Mouse (Mus musculus) midbrain, embryonic 16.5 days (tissue): ENCODE data around the gene Upf3b. TPM values are rescaled to one million over a fixed set of nuclear protein-coding genes. Genes with fewer than 3 reads are reported as not detected.
"Not testable (repeated sequence)": the region's sequence is repeated elsewhere in the genome, so short reads cannot be mapped to it uniquely, and the experiment has no call there.

Experiments used
- ATAC-seq: fragments of 200-750 bp; cut with Nextera tagmentation; 2 replicates; pipeline ENCODE4 v1.8.0; 2017; ENCODE audit warnings: moderate TSS enrichment
- H3K27ac ChIP-seq: fragments of 300-500 bp; sonication (generic); 2 replicates; pipeline ENCODE4 v1.5.1; 2014; ENCODE audit warnings: mild to moderate bottlenecking, low read length, mixed read lengths
- H3K27me3 ChIP-seq: fragments of 300-500 bp; sonication (generic); 2 replicates; pipeline ENCODE4 v1.6.1; 2014; ENCODE audit warnings: low read depth, low read length, mixed read lengths; ENCODE audit not compliant: control insufficient read depth, insufficient read depth
- H3K36me3 ChIP-seq: fragments of 300-500 bp; sonication (generic); 2 replicates; pipeline ENCODE4 v1.6.1; 2014; ENCODE audit warnings: mild to moderate bottlenecking, low read length, moderate library complexity, mixed read lengths; ENCODE audit not compliant: control insufficient read depth, insufficient read depth
- H3K4me1 ChIP-seq: fragments of 300-500 bp; sonication (generic); 2 replicates; pipeline ENCODE4 v1.6.1; 2014; ENCODE audit warnings: mild to moderate bottlenecking, low read length, mixed read lengths; ENCODE audit not compliant: control insufficient read depth, insufficient read depth
- H3K4me2 ChIP-seq: fragments of 300-500 bp; sonication (generic); 2 replicates; pipeline ENCODE4 v1.6.1; 2014; ENCODE audit warnings: mild to moderate bottlenecking, low read length, mixed read lengths
- H3K4me3 ChIP-seq: fragments of 300-500 bp; sonication (generic); 2 replicates; pipeline ENCODE4 v1.5.1; 2014; ENCODE audit warnings: low read depth, mild to moderate bottlenecking, low read length, moderate library complexity, mixed read lengths
- H3K9ac ChIP-seq: fragments of 300-500 bp; sonication (generic); 2 replicates; pipeline ENCODE4 v1.6.1; 2014; ENCODE audit warnings: low read depth, low read length, mixed read lengths
- H3K9me3 ChIP-seq: fragments of 300-500 bp; sonication (generic); replicated peaks from 2 replicates; pipeline ENCODE4 v1.6.1; 2014; ENCODE audit warnings: mild to moderate bottlenecking, low read length, mixed read lengths; ENCODE audit not compliant: control insufficient read depth, poor library complexity, severe bottlenecking
- whole genome bisulfite sequencing: fragments of 180-500 bp; shearing (Covaris S2); extraction: QIAGEN DNeasy Blood & Tissue Kit; methylation state at CpG from one replicate; pipeline ENCODE4 v1.1.7; 2014; 5-methylcytosine and 5-hydroxymethylcytosine counted together
- polyA plus RNA-seq: library from polyadenylated mRNA; unstranded; fragments of >200 nt; fragmentation: Nextera tagmentation; extraction: Ambion mirVana; gene quantifications from 2 replicates; pipeline ENCODE4 v1.2.1, GENCODE M21; 2015

Upf3b gene
- polyA plus RNA-seq, 1 experiment from 2014 or later: 29.8 TPM

- Histone ChIP-seq H3K4me1 (peaks cover 10% of the 10 kb centered on the region), H3K9me3 (no peaks in the 10 kb centered on the region), H3K36me3 (no peaks in the 10 kb centered on the region), H3K4me2 (peak within 1 kb of the TSS; percentile 79), H3K4me3 (peak within 1 kb of the TSS; percentile 52), H3K9ac (peak within 1 kb of the TSS; percentile 66), H3K27ac (peak within 1 kb of the TSS; percentile 91), H3K27me3 (no peaks in the 10 kb centered on the region)
- ATAC-seq: peak; percentile 95
- 17% methylated on average over 38 of the region's 38 CpGs for WGBS
These were observed 25.0 kb downstream of the Upf3b start, which contains the start of gene Rpl39 for GRCm38 (mm10) chrX:37084927-37085660. Gene Rpl39, minus strand, starts transcription at chrX:37085402.

GRCm38 (mm10) chrX:37084318-37084926, 25.7 kb downstream of the Upf3b start:
- no peaks in the 10 kb centered on the region for H3K36me3 ChIP-seq
- peak overlapping the region; percentile 52 for H3K4me3 ChIP-seq
- H3K27ac ChIP-seq: peak overlapping the region; percentile 91
- WGBS: 18% methylated on average over 19 of the region's 19 CpGs
- no peaks in the 10 kb centered on the region for H3K9me3 ChIP-seq
- peak; percentile 46 for ATAC-seq
- peaks cover 10% of the 10 kb centered on the region for H3K4me1 ChIP-seq
- H3K4me2 ChIP-seq: peak overlapping the region; percentile 79
- H3K9ac ChIP-seq: peak overlapping the region; percentile 66
- no peaks in the 10 kb centered on the region for H3K27me3 ChIP-seq

- 54% methylated on average over 6 of the region's 6 CpGs for WGBS
- Histone ChIP-seq H3K9ac (no peak overlapping the region), H3K27ac (no peak overlapping the region), H3K27me3 (no peaks in the 10 kb centered on the region), H3K9me3 (no peaks in the 10 kb centered on the region), H3K4me3 (no peak overlapping the region), H3K36me3 (no peaks in the 10 kb centered on the region), H3K4me1 (peaks cover 10% of the 10 kb centered on the region), H3K4me2 (no peak overlapping the region)
- no peak for ATAC-seq
These were observed 28.9 kb downstream of the Upf3b start for GRCm38 (mm10) chrX:37081194-37081593.

DNA sequence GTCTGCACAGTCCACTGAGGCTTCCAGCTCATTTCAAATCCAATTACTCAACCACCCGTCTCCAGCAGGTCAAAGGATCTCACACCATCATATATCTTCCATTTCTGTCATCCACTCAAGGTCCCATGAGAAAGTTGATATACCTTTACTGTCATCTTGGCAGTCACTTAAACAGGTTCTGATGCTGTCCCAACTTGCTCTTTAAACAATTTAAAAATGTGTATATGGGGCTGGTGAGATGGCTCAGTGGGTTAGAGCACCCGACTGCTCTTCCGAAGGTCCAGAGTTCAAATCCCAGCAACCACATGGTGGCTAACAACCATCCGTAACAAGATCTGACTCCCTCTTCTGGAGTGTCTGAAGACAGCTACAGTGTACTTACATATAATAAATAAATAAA, 29.8 kb downstream of the Upf3b start:
- WGBS: 74% methylated on average over 3 of the region's 4 CpGs
- H3K4me3 ChIP-seq, H3K4me1 ChIP-seq, H3K9me3 ChIP-seq, H3K9ac ChIP-seq, H3K27me3 ChIP-seq, H3K36me3 ChIP-seq, H3K4me2 ChIP-seq, H3K27ac ChIP-seq, ATAC-seq: not testable (repeated sequence)

- Histone ChIP-seq H3K4me1 (no peaks in the 10 kb centered on the region), H3K9ac (no peak overlapping the region), H3K27me3 (no peaks in the 10 kb centered on the region), H3K4me3 (no peak overlapping the region), H3K36me3 (no peaks in the 10 kb centered on the region), H3K4me2 (no peak overlapping the region), H3K9me3 (no peaks in the 10 kb centered on the region), H3K27ac (no peak overlapping the region)
- ATAC-seq: no peak
- WGBS: 84% methylated on average over 8 of the region's 8 CpGs
These were observed 33.5 kb downstream of the Upf3b start for GRCm38 (mm10) chrX:37076651-37077050.

- Histone ChIP-seq H3K4me1 (no peaks in the 10 kb centered on the region), H3K27me3 (no peaks in the 10 kb centered on the region), H3K9me3 (no peaks in the 10 kb centered on the region), H3K9ac (no peak overlapping the region), H3K4me2 (no peak overlapping the region), H3K4me3 (no peak overlapping the region), H3K36me3 (no peaks in the 10 kb centered on the region), H3K27ac (no peak overlapping the region)
- WGBS: 42% methylated on average over 9 of the region's 9 CpGs
- peak; percentile 76 for ATAC-seq
These were observed 35.7 kb downstream of the Upf3b start for GRCm38 (mm10) chrX:37074262-37074892.

DNA sequence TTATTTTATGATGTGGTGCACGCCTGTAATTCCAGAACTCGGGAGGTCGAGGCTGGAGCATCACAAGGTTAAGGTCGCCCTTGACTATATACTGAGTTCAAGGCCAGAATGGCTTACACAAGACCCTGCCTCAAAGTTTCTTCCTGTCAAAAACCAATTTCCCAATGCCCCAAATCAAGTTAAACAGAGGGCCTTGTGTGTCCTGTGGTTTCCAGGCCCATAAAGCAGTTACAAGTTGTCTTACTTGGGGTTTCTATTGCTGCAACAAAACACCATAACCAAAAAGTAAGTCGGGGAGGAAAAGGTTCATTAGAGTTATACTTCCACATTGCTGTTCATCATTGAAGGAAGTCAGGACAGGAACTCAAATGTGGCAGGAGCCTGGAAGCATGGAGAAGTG, 41.4 kb downstream of the Upf3b start:
- ATAC-seq: no peak
- Histone ChIP-seq H3K4me2 (no peak overlapping the region), H3K27me3 (no peaks in the 10 kb centered on the region), H3K4me3 (no peak overlapping the region), H3K4me1 (no peaks in the 10 kb centered on the region), H3K36me3 (no peaks in the 10 kb centered on the region), H3K9ac (no peak overlapping the region), H3K27ac (no peak overlapping the region), H3K9me3 (no peaks in the 10 kb centered on the region)
- 90% methylated on average over 5 of the region's 5 CpGs for WGBS

DNA sequence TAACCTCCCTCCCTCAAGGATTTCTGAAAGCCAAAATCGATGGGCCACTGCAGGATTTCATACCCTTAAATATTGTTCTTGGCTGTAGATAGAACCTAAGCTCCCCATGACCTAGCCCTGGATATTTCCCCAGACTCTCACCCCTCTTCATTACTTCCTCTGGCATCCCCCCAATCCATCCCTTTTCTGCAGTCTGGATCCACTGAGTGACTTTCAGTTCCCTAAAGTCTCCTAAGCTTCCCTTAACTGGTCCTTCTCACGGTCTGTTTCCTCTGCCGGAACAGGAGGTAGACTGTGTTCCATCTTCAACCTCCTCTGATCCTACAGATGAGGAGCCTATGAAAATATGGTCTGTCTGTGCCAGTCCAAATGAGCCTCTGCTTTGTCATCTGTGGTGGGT, 42.8 kb downstream of the Upf3b start:
- no peak overlapping the region for H3K4me2 ChIP-seq
- ATAC-seq: no peak
- H3K9ac ChIP-seq: no peak overlapping the region
- no peaks in the 10 kb centered on the region for H3K9me3 ChIP-seq
- no peaks in the 10 kb centered on the region for H3K27me3 ChIP-seq
- no peaks in the 10 kb centered on the region for H3K36me3 ChIP-seq
- WGBS: 83% methylated on average over 3 of the region's 3 CpGs
- no peak overlapping the region for H3K4me3 ChIP-seq
- no peak overlapping the region for H3K27ac ChIP-seq
- H3K4me1 ChIP-seq: no peaks in the 10 kb centered on the region

DNA sequence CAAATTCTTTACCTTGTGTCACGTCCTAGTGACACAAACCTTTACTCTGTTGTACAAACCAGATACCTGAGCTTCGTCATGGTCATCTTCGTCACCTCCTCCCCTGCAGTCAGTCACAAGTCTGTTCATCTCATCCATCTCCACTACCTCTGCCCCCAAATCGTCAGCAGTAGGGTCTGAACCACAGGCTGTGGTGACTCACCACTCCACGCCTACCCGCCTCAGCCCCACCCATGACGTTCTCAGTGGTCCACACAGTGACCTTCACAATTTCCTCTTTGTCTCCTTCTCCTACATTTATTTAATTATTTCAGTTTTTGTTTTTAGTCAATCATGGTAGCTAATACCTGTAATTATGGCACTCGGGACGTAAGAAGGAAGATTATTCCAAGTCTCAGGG, 46.2 kb downstream of the Upf3b start:
- no peak overlapping the region for H3K9ac ChIP-seq
- WGBS: 85% methylated on average over 9 of the region's 9 CpGs
- H3K4me1 ChIP-seq: no peaks in the 10 kb centered on the region
- no peak overlapping the region for H3K27ac ChIP-seq
- no peak overlapping the region for H3K4me3 ChIP-seq
- no peak for ATAC-seq
- no peaks in the 10 kb centered on the region for H3K27me3 ChIP-seq
- no peak overlapping the region for H3K4me2 ChIP-seq
- H3K9me3 ChIP-seq: no peaks in the 10 kb centered on the region
- H3K36me3 ChIP-seq: no peaks in the 10 kb centered on the region
